Mouse (Mus musculus) thymus, postnatal 25 days (tissue): ENCODE measurements around the gene Cldn19.

ENCODE experiments used
- DNase-seq: peaks from one replicate; pipeline ENCODE4 v3.0.0; 2022

Cldn19 gene

DNA sequence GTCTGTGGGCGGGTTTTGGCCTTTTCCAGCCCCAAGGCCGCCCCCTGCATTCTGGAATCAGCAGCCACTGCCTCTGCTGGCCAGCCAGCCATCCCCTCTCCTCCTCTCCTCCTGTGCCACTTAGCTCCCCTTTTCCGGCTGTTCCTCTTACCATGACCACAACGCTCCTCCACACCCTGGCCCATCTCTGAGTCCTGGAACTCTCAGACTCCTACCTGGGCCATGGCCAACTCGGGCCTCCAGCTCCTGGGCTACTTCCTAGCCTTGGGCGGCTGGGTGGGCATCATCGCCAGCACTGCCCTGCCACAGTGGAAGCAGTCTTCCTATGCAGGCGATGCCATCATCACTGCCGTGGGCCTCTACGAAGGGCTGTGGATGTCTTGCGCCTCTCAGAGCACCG, at the start of gene Cldn19:
Gene Cldn19 (plus strand): TSS at position 64 of the 400 bp plus-strand sequence.
- DNase-seq: no peak

DNA sequence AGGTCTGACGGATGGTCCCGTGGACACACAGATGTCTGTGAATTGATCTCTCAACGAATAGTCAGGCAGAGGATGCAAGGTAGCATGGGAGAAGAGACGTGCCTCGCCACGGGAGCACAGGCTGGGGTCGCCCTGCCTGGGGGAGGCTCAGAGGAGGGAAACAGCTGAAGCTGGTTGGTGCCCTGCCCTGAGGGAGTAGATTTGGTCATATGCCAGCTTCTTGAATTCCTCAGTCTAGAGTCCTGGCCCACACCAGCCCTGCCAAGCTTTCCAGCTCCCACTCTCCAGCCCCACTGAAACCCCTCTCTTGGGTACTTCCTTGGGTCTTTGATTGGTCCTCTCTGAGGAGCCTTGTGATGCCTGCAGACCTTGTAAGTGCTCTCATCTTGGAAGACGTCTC, 38.5 kb upstream of the Cldn19 start:
- no peak for DNase-seq

DNA sequence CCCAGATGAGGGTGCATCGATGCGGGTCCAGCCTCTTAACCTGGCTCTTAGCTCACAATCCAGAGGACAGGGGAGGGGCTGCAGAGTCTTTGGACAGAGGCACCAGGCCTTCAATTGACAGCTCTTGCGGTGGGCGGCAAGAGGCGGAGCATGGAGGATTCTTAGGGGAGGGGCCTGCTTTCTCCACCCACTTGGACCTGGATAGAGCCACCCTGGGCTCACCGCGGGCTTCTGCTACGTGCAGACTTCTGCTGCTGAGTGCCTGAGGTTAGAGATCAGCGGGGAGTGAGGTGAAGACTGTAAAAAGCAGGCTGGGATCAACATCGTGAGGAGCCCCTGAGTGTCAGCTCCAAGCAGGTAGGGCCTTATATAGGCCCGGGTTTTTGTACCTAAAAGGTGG, 37.0 kb upstream of the Cldn19 start, which contains the start of gene Tmem269:
Gene Tmem269 (minus strand): TSS at position 49 of the 400 bp plus-strand sequence.
- no peak for DNase-seq

DNA sequence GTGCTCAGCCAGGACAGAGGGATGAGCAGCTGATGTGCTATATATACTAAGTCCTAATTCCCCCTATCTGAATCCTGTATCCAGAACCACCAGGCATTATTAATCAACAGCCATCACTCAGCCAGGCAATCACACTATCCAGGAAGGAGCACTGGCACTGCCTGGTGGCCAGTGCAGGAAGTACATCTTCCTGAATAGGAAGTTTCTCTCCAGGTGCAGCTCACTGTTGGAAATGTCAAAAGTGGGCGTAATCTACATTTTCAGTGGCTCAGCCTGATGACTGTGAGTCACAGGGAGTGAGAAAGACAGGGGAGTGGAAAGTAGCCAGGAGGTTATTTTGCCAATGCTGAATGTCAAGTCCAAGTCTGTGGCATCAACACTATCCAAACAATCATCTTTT, 31.5 kb upstream of the Cldn19 start:
- peak; percentile 11 for DNase-seq

DNA sequence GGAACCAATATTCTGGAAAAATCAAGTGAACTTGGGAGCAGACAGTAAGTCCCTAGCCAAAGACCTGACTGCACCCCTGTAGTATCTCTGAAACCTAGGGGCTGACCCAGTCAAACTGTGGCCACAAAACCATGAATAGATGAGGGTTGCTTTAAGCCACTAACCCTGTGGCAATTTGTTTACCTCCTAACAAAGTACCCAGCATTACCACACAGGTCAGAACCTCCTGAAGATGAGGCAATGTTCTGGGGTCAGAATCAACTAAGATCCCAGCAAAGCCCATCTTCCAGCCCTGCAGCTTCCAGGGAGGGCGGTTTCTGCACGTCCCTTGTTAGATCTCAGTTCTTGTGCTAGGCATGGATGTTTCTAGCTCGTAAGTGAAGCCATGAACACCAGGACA, 30.7 kb upstream of the Cldn19 start:
- no peak for DNase-seq

DNA sequence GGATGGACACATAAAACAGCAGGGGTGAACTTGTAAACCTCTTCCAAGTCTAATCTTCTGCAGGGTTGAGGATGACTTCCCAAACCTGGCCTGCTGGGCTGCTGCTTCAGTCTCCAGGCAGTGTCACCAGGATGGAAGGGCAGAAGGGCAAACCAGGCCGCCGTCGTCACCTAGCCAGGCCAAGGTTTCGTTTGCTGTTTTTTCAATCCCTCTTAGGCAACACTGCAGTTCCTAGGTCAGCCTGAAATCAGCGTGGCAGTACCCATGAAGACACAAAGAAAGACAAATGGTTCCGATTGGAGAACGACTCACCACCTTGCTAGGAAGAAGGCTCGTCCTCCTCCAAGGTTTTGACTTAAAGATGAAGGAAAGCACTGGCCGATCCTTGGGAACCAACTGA, 29.5 kb upstream of the Cldn19 start:
- no peak for DNase-seq

DNA sequence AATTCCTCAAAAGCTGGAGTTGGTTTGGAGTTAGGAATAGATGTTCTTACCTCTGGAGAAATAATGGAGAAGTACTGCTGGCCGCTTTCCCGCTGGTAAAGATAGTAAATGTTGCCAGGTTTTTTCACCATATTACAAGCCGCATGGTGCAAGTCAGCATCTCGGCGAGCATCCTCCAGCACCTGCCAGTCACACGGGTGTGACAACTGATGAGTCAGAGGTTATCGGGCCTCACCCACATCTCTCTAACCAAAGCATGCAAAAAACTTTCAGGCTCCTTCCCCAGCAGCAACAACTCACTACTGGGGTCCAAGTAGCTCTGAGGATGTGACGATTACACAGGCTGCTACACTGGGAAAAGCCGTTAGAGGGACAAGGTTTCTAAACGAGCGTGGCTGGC, 28.5 kb upstream of the Cldn19 start:
- no peak for DNase-seq

DNA sequence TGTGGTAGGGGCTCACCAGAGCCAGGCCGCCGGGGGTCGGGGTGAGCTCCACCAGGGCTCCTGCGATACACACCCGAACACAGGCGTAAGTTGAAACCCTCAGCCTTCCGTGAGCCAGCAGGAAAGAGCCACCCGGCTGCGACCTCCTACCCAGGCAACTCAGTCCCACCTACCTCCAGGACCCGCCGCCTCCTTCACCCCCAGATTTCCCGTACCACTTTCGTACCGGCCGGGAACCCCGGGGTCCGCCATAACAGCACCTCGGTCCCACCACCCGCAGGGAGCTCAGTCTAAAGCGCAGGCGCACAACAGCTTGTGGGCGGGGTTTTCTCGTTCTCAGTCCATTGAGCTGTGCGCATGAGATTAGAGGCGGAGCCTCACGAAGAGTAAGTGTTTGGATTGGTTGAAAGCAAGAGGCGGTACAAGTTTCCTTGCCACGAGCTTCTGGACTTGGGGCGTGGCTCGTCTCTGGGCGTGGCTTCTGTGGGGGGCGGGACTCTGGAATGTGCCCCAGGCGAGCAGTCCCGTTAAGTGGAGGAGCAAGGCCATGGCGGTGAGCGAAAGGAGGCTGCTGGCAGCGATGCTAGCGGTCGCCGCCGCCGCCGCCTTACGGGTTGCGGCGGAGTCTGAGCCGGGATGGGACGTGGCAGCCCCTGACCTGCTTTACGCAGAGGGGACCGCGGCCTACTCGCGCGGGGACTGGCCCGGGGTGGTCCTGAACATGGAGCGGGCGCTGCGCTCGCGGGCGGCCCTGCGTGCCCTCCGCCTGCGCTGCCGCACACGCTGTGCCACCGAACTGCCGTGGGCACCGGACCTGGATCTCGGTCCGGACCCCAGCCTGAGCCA, 22.6 kb upstream of the Cldn19 start, which contains the start of the genes AU022252 and P3h1:
Gene AU022252 (minus strand): TSS at position 303 of the 846 bp plus-strand sequence.
Gene P3h1 (plus strand): TSS at position 506 of the 846 bp plus-strand sequence.
- DNase-seq: peak; percentile 100

DNA sequence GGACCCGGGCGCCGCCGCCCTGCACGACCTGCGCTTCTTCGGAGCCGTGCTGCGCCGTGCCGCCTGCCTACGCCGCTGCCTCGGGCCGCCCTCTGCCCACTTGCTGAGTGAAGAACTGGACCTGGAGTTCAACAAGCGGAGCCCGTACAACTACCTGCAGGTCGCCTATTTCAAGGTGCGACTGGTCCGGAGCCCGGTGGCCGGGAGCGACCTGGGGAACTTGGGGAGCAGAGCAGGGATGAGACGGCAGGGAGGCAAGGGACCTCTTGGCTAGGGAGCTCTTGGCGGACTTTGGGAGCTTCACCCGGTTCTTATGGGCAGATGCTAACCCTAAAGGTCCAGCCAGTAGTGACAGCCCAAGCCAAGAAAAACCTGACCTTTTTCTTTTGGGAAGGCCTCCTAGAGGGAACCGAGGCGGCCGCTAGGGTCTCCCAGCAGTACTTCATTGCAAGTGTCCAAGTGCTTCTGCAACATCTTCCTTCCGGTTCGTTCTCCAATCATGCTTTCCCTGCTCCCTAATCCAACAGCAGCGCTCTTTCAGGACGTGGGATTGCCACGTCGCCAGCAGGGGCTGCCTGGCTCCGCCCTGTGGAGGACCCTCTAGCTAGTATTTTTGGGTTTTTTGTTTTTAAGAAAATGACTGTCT, 21.8 kb upstream of the Cldn19 start:
- no peak for DNase-seq

DNA sequence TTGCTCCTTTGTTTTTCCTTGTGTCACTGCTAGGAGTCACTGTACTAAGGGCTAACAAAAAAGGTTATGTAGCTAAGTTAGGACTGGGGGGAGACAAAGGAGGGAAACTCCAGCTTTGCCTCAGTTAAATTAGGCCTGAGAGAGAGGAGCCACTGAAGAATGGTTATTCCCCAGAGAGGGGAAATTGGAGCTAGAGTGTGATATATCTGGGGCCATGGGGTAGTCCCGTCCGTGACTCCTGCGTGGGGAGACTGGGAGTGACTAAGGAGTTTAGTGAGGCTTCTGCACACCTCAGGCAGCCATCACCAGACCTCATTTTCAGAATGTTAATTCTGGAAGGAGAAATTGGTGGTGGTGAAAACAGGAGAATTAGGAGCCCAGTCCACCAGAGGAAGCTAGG, 20.9 kb upstream of the Cldn19 start:
- DNase-seq: no peak

DNA sequence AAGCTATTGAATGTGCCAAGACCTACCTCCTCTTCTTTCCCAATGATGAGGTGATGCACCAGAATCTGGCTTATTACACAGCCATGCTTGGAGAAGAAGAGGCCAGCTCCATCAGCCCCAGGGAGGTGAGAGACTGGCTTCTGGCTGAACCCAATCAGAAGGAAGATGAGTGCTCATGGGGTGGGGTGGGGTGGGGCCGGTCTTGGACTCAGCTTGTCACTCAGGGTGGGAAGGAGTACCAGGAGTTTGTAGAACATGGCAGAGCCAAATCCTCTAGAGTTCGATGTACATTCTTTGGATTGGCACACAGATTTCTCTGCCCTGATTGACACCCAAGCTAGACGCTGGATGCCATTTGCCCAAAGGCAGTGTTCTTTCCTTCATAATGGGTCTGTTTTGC, 16.6 kb upstream of the Cldn19 start:
- DNase-seq: no peak

DNA sequence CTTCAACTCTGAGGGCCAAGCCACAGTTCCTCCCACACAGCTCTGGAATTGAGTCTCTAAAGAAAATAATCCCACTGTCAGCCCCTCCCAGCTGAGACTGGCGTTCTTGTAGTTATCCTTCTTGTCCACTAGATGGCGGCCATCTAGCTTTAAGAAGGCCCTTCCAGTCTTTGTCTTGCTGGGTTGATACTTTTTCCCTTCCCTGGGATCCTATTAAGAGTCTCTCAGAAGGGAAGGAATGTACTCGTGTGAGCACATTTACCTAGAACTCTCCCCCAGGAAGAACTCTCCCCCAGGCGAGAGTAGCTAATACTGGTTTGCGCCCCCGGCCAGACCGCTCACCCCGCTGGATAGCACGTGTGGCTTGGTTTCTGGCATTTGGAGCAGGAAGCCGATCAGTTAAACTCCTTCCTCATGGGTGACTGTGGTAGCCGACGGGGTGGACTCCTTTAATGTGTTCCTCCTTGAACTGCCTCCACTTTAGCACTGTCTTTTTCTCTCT, 16.0 kb upstream of the Cldn19 start:
- peak; percentile 31 for DNase-seq

DNA sequence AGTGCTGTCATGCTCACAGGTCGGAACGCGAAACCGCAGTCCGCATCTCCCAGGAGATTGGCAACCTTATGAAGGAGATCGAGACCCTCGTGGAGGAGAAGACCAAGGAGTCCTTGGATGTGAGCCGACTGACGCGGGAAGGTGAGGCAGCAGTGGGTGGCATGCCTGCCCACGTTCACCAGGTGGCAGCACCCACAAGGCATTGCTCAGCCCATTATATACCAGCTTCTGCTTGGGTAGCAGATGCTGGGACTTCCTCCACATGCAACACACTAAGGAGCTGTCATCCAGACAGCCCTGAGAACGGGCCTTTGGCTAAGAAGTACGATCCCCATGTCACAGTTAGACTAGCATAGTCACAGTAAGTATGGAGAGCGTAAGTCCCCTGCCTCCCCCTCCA, 13.6 kb upstream of the Cldn19 start:
- DNase-seq: peak; percentile 52

DNA sequence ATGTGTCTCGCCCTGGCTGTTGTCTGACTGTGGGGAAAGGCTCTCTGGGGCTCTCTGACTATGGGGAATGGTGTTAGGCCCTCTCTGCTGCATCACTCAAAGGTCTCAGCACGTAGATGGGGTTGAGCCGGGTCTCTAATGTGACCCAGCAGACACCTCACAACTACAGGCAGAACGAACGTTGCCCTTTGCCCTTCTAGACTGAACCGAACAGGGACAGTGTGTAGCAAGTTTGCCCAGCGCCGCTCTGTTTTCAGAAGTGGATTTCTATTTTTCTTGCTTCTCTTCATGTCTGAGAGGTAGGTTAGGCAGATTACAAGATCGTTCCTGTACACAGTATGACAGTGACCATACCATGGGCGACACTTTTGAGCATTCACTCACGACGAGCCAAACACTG, 12.6 kb upstream of the Cldn19 start:
- DNase-seq: no peak

DNA sequence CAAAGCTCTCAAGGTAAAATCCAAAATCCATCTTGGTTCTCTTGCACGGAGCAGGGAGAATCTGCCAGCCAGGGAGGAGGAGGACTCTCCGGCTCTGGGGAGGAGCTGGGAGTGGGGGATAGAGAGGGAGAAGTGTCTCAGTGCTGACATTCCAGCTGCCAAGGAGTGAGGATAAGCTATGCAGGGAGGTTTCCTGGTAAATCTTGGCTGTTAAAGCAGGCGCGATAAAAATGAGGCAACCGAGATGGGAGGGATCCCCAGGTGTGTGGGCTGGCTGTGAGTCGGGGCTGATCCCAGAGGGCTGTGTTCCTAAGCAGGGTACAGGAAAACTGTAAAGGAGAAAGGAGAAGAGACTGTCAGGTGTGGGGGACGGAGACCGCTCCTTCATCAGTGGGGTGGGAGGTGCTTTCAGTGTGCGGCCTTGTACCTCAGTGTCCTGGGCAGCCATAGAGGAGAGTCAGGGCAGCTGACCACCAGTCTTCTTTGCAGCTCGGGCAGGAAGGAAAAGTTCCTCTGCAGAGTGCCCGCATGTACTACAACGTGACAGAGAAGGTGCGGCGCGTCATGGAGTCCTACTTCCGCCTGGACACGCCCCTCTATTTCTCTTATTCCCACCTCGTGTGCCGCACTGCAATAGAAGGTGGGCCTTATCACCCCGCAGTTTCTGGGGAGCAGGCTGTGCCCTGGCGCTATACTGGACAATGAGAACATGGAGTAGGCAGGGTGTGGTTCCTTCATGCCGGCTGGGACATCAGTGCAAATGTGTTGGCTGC, 10.6 kb upstream of the Cldn19 start:
- no peak for DNase-seq

DNA sequence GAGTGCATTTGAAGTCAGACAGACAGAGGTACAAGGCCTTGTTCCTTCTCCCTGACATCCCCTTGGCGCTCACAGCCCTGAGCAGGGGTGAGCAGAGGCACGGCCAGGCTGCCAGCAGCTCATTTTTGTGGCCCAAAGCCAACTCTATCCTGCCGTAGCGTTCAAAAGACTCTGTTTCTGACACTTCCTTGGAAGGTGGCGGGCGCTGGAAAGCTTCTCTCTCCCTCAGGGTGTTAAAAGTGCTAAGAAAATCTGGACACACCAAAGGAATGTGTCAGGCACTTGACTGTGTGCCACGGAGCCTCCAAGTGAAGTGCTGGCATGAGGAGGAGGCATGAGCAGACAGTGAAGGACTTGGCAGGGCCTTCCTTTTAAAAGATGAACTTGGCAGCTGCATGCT, 9.7 kb upstream of the Cldn19 start:
- DNase-seq: no peak

DNA sequence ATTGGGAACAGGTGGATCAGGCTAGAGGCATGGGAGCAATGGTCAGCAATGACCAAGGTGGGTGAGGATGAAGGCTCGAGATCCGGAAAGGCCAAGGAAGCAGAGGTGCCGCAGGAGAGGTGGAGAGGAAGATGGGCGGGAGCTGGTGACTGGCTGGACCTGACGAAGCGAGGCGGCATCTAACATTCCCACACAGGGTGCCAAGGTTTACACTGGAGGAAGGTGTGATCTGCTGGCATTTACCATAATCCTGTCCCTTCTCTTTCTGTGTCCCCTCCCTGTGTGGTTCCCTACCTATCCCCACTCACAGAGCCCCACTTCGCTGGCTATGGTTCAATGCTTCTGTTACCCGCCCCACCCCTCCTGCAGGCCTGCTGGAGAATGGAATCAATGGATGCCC, 9.3 kb upstream of the Cldn19 start:
- DNase-seq: no peak

DNA sequence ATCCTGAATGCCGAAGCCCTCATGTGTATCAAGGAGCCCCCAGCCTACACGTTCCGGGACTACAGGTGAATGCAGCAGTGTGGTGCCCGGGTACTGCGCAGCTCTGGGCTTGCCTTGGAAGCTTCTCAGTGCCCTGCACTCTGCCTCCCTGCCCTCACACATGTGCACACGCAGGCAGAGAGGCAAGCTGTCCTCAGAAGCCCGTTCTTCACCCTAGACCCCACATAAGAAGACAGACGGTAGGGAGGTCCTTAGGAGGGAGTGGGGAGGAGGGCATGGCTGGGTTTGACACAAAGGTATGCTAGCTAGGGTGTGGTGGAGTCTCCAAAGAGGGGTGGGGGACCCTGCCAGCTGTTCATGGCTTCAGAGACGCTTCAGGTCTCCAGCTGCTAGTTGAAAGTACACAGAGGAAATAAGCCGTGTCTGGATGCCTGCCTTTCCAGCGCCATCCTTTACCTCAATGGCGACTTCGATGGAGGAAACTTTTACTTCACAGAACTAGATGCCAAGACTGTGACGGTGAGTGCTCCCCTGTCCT, 8.5 kb upstream of the Cldn19 start:
- DNase-seq: peak; percentile 35

DNA sequence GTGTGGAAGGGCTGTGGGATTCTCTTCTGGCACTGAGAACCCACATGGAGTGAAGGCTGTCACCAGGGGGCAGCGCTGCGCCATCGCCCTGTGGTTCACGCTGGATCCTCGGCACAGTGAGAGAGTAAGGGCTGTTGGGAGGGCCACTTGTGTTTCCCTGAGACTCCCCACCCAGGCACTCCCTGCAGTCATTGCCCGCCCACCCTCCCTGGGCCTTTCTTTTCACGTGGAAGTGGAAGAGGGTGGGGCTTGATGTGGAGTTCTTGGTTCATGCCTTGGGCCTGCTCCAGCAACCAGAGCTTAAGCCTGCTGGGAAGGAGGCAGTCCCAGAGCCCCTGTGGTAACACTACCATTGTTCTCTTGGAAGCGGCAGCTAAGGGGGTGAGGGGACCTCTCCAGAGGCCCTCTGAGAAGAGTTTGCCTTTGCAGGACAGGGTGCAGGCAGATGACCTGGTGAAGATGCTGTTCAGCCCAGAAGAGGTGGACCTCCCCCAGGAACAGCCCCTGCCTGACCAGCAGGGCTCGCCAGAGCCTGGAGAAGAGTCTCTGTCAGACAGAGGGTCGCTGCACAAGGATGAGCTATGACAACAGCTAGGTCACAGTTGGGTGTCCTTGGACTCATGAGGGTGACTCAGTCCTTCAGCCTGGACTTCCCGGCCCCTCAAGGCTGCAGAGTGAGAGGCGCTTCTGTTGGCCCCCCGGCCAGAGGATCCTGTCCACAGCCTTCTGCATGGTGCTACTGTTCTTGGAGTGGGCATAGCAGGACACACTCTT, 7.6 kb upstream of the Cldn19 start:
- peak; percentile 81 for DNase-seq

DNA sequence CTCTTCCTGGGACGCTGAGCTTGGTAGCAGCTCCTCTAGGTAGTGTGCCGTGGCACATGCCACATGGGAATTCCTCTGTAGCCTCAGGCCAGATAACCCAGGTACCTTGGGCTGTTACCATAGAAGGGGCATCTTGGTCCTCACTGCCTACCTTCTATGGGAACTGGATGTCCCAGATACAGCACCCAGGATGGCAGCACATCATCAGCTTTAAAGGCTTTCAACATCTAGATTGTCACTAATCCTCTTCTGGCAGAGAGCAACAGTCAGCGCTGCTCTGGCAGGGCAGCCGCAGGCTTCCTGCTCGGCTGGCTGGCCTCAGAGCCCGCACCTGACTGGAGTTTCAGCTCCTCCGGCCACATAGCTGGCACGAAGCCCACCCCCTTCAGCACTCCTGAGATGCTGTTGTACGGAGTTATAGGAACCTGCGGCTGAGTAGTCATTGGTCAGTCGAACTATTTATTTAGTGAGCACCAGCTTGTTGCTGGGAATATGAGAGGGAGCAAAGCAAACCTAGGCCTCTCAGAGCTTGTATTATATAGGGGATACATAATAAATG, 6.7 kb upstream of the Cldn19 start:
- no peak for DNase-seq

DNA sequence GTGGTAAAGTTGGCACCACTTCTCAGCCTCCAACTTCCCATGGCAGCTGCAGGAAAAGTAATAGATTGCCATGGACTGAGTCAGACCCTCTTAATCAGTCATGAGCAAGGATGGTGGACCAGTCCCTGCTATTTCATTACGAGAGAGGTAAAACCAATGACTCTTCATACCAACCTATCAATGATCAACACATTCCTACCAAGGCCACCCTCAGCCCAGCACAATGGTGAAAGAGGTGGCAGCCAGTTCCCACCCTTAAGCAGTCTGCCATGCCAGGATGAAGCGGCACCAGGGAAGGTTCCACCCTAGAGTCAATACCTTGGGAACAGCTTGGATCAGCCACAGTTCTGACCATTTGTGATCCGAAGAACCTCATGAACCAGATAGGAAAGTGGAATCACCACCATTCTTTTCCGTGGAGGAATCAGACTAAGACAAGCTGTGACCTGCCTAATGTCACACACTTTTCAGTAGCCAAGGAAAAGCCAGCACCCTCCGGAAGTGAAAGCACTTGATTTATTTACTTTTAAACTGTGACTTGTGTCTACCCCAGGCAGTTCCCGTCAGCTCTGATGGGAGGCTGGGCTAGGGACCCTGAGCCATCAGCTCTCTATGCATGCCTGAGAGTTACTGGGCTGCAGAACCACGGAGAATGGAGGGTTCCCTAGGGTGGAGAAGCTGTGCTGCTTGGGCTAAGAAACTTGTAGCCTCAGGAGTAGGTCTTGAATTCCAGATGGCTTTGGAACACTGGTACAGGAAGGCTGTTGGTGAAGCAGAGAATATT, 3.0 kb upstream of the Cldn19 start:
- no peak for DNase-seq
